Mouse (Mus musculus) right cerebral cortex, adult 2 months (tissue): ENCODE measurements around the gene Pcsk7.

ENCODE experiments used
- DNase-seq, 2 experiments: peaks; one replicate each; pipeline ENCODE4 v3.0.0; 2021 to 2022; ENCODE audit warnings: low spot score in 2 of 2

Pcsk7 gene

DNA sequence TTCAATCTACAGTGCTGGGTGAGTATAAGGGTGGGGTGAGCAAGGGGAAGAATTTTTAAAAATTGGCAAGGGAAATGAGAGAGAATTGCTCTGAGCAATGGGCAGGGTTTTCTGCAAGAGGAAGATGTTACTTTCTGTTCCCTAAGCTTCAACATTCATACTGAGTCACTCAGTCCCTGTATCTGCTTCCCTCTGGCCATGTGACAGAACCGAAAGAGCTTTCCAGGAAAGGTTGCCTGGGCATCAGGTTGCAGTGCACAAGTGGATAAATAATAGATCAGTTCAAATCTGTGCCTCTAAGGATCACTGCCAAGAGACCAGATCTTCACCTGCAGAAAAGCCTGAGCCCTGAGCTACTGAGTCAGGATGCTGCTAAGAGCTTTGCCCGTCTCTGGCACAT lies 55.6 kb downstream of the Pcsk7 start:
- DNase-seq, result no peak

DNA sequence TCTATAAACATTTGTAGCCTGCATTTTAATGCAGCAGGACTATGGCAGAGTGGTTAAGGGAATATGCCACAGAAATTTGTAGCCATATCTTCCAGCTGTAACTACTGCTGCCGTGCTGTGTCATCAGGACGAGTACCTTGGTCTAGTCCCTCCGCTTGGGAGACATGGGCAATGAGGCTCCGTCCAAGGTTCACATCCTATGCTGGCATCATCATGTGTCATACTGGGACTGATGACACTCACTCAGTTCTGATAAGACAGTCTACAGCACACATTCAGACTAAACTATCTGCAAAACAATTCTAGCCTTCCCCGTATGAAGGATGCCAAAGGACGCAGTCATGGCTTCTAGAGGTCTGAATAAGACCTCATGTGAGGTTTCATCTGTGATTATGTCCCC lies 57.3 kb downstream of the Pcsk7 start:
- DNase-seq, result no peak

DNA sequence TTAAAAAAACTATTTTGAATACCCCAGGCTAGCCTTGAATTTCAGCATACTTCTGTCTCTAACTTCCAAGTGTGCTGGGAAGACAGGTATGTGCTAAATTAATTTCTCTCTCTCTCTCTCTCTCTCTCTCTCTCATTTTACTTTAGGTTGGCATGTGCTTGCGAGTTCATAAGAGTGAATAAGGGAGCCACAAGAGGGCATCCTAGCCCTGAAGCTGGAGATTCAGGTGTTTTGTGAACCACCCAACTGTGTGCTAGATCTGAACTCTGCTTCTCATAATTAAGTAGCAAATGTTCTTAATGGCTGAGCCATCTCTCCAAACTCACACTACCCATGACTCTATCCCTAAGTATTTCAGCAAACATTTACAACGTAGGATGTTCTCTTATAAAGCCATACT lies 70.6 kb downstream of the Pcsk7 start:
- DNase-seq, result no peak
